Mouse (Mus musculus) monocyte, adult 2 months (primary cell): ENCODE data around the gene G530012D18Rik.
"Not testable (repeated sequence)": the region's sequence is repeated elsewhere in the genome, so short reads cannot be mapped to it uniquely, and the experiment has no call there.

Experiments
- DNase-seq, 2 experiments: peaks; one replicate each; pipeline ENCODE4 v3.0.0; 2022; ENCODE audit warnings: low spot score in 2 of 2, low read depth in 1 of 2

Gene G530012D18Rik

GRCm38 (mm10) chr1:85615819-85616218, 40.3 kb downstream of the G530012D18Rik start:
- not testable (repeated sequence) for DNase-seq

- DNase-seq, result not testable (repeated sequence)
These were observed 41.7 kb downstream of the G530012D18Rik start for GRCm38 (mm10) chr1:85617161-85617560.

- DNase-seq, result not testable (repeated sequence)
These were observed 43.2 kb downstream of the G530012D18Rik start for GRCm38 (mm10) chr1:85618689-85619088.
